Mouse (Mus musculus) layer of hippocampus, postnatal 36 days (tissue): ENCODE data around the gene Gm1043. TPM values are rescaled to one million over a fixed set of nuclear protein-coding genes. Genes with fewer than 3 reads are reported as not detected.

Experiments
- DNase-seq, 2 experiments: peaks; one replicate each; pipeline ENCODE4 v3.0.0; 2022
- total RNA-seq, 2 experiments: library from RNA; stranded (reverse); gene quantifications; 2 replicates each; pipeline ENCODE4 v1.2.3; 2021

The Gm1043 gene
- total RNA-seq, 2 experiments from 2014 or later: 28.7 to 32.6 TPM

GRCm38 (mm10) chr5:37205420-37205819 lies 120.2 kb downstream of the Gm1043 start:
- DNase-seq: no peak

- no peak for DNase-seq
Measured at GRCm38 (mm10) chr5:37206364-37206763, 121.2 kb downstream of the Gm1043 start.

- peak in 1 of 2 experiments; percentile 24 for DNase-seq
Measured at GRCm38 (mm10) chr5:37212938-37213708, 128.0 kb downstream of the Gm1043 start.

- DNase-seq: no peak
Measured at GRCm38 (mm10) chr5:37213709-37214103, 128.5 kb downstream of the Gm1043 start.

- no peak for DNase-seq
Measured at GRCm38 (mm10) chr5:37214614-37215013, 129.4 kb downstream of the Gm1043 start.

- DNase-seq: no peak
Measured at GRCm38 (mm10) chr5:37215276-37215675, 130.1 kb downstream of the Gm1043 start.

GRCm38 (mm10) chr5:37219615-37220014 lies 134.4 kb downstream of the Gm1043 start:
- DNase-seq: no peak

- DNase-seq: no peak
Measured at GRCm38 (mm10) chr5:37220575-37220974, 135.4 kb downstream of the Gm1043 start.

GRCm38 (mm10) chr5:37221563-37221962 lies 136.4 kb downstream of the Gm1043 start:
- DNase-seq: no peak

GRCm38 (mm10) chr5:37222316-37222715 lies 137.1 kb downstream of the Gm1043 start:
- no peak for DNase-seq

- no peak for DNase-seq
Measured at GRCm38 (mm10) chr5:37225708-37226107, 140.5 kb downstream of the Gm1043 start.

- no peak for DNase-seq
Measured at GRCm38 (mm10) chr5:37227956-37228680, 142.9 kb downstream of the Gm1043 start.

GRCm38 (mm10) chr5:37228894-37229293 lies 143.7 kb downstream of the Gm1043 start:
- no peak for DNase-seq

GRCm38 (mm10) chr5:37233010-37233557 lies 147.9 kb downstream of the Gm1043 start:
- DNase-seq: peak; percentile 36 to 63

- DNase-seq: no peak
Measured at GRCm38 (mm10) chr5:37238654-37239053, 153.5 kb downstream of the Gm1043 start.

- DNase-seq: no peak
Measured at GRCm38 (mm10) chr5:37240550-37240949, 155.4 kb downstream of the Gm1043 start.

GRCm38 (mm10) chr5:37241224-37241623 lies 156.1 kb downstream of the Gm1043 start:
- DNase-seq: no peak

- DNase-seq: peak; percentile 80 to 82
Measured at GRCm38 (mm10) chr5:37241651-37242151, 156.5 kb downstream of the Gm1043 start, which contains the start of gene Crmp1. Crmp1 (plus strand) TSS chr5:37241940.

- DNase-seq: peak in 1 of 2 experiments; percentile 45
Measured at GRCm38 (mm10) chr5:37242360-37243168, 157.4 kb downstream of the Gm1043 start.

- DNase-seq: peak in 1 of 2 experiments; percentile 34
Measured at GRCm38 (mm10) chr5:37243169-37243886, 158.2 kb downstream of the Gm1043 start.

- peak; percentile 73 to 79 for DNase-seq
Measured at GRCm38 (mm10) chr5:37244161-37244560, 159.0 kb downstream of the Gm1043 start.
